Mouse (Mus musculus): ENCODE data around the gene Fgfr2. TPM values are rescaled to one million over a fixed set of nuclear protein-coding genes. Genes with fewer than 3 reads are reported as not detected.
"Not testable (repeated sequence)": the region's sequence is repeated elsewhere in the genome, so short reads cannot be mapped to it uniquely, and the experiment has no call there.

The Fgfr2 gene
- total RNA-seq, 4 experiments from 2014 or later: 1.1 to 1.9 (median 1.4) TPM

GRCm38 (mm10) chr7:130628601-130629000 is 2494.5 kb downstream of the Fgfr2 start:
- no peak for DNase-seq (ENCODE audit: low spot score)

- no peak for DNase-seq (ENCODE audit: low spot score)
Measured at GRCm38 (mm10) chr7:130625361-130625760, 2497.8 kb downstream of the Fgfr2 start.

- DNase-seq (ENCODE audit: low spot score): no peak
Measured at GRCm38 (mm10) chr7:130624299-130624698, 2498.9 kb downstream of the Fgfr2 start.

GRCm38 (mm10) chr7:130622359-130622758 is 2500.8 kb downstream of the Fgfr2 start:
- DNase-seq (ENCODE audit: low spot score): no peak

- DNase-seq (ENCODE audit: low spot score): no peak
Measured at GRCm38 (mm10) chr7:130621953-130622352, 2501.2 kb downstream of the Fgfr2 start.

DNA sequence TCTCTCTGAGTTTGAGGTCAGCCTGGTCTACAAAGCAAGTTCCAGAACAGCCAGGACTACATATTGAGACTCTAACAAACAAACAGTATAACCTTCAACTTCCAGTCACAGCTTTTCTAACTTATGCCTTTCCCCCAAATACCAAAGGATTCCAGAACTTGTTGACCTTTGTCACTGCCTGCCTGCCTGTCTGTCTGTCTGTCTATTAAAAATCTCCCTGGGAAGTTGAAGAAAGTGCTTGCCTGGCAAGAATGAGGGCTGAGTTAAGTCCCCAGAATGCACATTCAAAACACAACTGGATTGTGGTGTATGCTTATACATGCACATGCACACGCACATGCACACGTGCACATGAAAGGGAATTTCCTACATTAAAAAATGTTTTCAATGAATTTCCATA is 2502.1 kb downstream of the Fgfr2 start:
- DNase-seq (ENCODE audit: low spot score): no peak

- DNase-seq (ENCODE audit: low spot score): no peak
Measured at GRCm38 (mm10) chr7:130617591-130617990, 2505.6 kb downstream of the Fgfr2 start.

DNA sequence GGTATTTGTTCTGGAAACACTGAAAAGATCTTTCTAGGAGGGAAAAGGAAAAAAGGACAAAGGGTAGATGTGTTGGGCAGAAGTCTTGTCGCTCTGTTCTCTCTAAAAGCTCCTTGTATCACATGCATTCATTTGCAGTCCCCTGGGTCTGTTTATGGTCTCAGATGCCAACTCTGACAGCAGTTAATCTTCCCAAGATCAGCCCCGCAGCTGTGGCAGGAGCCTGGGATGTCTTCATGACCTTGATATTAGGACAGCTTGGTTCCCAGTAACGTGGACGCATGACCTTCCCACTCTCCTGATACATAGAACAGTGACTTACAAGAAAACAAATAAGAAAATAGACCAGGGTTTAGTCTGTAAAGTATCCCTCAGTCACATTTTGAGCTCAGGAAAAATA is 2509.2 kb downstream of the Fgfr2 start:
- no peak for DNase-seq (ENCODE audit: low spot score)

DNA sequence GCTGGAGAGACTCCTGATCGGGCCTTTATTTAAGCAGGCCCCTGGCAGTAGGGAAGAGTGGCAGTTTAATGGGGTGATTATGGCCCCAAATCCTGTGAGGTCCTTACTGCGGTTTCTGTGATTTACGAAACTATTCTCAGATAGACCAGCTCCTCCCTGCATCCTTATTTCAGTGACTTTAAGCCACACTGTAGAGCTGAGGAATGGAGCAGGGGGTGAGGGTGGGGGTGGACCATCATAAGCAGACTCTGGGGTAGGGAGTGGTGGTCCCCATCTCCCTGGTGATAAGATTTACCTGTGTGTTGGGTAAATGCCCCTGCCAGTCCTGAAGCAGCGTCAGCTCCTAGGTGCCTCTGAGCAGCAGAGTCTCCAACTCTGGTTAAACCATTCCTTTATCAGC is 2516.2 kb downstream of the Fgfr2 start:
- DNase-seq (ENCODE audit: low spot score): no peak

DNA sequence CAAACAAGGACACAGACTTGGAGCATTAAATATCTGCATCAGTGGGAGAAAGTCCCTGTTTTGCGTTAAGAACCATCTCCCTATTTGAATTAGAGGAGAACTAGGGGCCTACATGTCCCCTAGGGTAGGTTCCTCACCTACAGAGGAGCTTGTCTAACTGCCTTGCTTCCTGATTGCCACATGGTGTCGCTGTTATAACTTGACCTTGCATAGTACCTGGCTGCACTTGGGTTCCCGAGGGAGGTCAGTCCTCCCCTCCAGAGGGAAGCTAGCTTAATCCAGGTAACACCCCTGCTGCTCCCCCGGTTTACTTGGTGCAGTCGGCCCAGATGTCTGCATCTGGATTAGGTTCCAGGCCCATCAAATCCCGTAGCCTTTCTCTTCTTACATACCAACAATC is 2518.0 kb downstream of the Fgfr2 start:
- no peak for DNase-seq (ENCODE audit: low spot score)

- no peak for DNase-seq (ENCODE audit: low spot score)
Measured at GRCm38 (mm10) chr7:130604390-130604789, 2518.8 kb downstream of the Fgfr2 start.

- DNase-seq (ENCODE audit: low spot score): no peak
Measured at GRCm38 (mm10) chr7:130603556-130603955, 2519.6 kb downstream of the Fgfr2 start.

DNA sequence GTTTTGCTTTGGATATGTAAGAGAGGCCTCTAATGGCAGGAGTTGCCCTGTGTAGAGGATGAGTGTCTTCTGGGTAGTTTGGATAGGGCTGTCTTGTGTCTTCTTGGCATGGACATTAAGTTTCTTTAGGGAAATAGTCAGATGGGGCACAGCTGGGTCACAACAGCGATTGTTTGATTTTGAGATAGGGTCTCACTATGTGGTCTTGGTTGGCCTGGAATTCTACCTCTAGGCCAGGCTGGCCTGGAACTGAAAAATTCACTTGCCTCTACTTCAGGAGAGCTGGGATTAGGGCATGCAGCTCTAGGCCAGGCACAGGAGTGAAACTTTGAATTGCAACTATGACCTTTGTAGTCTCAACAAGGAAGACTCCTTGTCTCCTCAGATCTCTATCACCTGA is 2520.3 kb downstream of the Fgfr2 start:
- DNase-seq (ENCODE audit: low spot score): no peak

DNA sequence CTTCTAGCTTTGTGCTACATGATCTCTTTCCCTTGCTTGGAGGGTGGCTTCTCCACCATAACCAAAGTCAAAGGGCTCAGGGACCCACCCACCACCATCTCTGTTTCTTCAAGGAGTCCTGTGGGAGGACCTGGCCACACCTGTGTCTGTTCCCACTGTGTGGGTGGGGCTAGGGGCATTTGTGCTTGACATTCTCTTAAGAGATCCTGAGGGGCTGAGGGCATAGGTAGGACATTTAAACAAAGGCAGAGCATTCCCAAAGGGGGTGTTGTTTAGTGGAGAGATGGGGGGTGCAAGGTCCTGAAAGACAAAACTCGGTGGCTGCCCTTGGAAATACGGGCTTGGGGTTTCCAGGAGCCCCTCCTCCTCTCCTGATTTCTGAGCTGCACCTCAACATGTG is 2522.6 kb downstream of the Fgfr2 start:
- DNase-seq (ENCODE audit: low spot score): no peak

DNA sequence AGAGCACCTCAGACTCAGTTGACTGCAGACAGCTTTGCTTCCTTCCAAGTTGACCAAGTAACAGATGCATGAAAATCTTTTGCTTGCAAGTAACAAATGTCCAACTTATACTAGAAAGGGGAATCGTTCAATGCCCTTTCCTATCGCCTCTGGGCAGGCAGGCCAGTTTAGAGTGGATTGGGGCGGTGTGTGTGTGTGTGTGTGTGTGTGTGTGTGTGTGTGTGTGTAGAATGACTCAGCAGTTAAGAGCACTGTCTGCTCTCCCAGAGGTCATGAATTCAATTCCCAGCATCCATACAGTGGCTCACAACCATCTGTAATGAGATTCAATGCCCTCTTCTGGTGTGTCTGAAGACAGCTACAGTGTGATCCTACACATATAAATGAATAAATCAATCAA is 2523.1 kb downstream of the Fgfr2 start:
- DNase-seq (ENCODE audit: low spot score): no peak

DNA sequence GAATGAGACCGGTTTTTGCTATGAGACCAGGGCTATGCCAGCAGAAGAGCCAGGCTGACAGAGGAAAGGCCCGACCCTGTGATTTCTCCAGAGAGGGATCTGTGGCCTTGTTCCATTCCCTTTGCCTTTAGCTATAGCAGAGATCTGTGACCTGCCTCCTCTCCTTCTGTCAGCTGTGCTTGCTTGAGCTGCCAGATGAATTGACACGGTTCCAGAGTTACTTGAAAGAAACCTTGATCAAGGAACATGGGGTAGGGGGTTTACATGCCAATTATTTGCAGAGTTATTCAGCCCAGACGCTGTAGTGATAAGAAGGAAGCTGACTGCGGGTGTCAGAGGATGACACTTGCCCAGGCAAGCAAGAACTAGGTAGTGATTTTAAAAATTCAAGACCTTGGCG is 2525.6 kb downstream of the Fgfr2 start:
- no peak for DNase-seq (ENCODE audit: low spot score)

DNA sequence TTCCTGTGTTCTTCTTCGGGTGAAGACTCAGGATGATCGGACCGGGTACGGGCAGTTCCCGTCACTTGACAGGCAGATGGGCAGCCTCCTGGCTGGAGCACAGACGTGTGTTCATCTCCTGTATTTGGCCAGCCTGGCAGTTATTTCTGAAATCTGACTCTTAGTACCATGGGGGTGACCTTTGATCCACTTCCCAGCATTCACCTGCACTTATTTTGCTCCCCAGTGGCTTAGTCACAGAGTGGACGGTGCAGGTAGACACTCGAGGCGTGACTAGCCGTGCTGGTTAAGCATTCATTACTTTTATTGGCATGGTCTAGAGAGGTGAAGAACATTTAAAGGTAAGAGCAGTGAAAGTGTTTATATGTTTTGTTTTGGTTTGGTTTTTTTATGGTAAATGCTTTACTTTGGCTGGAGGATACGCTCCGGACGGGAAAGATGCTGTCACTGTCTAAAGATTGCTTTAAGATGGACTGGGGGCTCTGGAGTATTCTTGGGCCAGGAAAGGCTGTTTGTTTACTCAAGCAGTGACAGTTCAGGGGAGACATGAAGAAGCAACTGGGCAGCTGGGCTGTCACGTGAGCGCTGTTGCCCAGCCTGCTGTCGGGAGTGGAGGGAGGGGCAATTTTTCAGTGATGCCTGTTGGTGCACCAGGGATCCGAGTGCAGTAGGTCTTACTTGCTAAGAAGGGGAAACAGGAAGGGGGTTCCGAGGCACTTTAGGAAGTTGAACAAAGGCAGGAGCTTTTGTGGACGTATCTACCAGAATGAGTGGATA is 2526.9 kb downstream of the Fgfr2 start:
- not testable (repeated sequence) for DNase-seq (ENCODE audit: low spot score)

DNA sequence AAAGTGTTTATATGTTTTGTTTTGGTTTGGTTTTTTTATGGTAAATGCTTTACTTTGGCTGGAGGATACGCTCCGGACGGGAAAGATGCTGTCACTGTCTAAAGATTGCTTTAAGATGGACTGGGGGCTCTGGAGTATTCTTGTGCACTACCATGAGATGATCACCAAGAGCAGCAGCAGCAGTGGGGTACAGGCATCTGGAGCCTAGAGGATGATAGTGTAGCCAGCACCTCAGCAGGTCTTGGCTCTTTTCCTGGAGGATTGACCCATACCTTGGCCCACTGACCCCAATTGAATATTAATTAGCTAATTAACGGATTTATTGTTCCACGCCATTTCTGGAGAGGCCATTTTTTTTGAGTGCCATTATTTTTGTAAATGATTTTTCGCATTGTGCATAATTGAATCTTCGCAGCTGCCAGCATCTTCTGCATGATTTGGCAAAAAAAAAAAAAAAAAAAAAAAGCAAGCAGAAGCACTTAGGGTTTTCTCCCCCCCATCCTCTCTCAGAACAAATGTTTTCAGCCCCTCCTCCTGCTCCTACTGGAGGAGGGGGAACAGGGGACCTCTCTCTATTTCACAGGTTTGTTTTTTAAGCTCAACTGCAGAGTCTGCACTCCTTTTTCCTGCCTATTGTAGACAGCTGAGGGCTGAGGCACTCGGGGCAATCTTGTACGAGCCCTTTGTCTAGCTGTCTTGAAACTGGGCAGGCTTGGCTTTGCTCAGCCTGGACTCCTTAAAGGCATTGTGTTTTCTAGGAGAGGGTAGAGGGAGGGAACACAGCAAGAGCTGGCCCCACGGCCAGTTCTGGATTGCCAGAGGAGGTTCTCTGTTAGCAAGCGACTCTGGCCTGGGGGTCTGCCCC is 2529.5 kb downstream of the Fgfr2 start:
- not testable (repeated sequence) for DNase-seq (ENCODE audit: low spot score)

DNA sequence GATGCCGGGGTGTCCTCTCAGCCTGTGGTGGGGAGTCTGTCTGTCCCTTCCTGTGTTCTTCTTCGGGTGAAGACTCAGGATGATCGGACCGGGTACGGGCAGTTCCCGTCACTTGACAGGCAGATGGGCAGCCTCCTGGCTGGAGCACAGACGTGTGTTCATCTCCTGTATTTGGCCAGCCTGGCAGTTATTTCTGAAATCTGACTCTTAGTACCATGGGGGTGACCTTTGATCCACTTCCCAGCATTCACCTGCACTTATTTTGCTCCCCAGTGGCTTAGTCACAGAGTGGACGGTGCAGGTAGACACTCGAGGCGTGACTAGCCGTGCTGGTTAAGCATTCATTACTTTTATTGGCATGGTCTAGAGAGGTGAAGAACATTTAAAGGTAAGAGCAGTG is 2530.2 kb downstream of the Fgfr2 start:
- DNase-seq (ENCODE audit: low spot score): not testable (repeated sequence)

DNA sequence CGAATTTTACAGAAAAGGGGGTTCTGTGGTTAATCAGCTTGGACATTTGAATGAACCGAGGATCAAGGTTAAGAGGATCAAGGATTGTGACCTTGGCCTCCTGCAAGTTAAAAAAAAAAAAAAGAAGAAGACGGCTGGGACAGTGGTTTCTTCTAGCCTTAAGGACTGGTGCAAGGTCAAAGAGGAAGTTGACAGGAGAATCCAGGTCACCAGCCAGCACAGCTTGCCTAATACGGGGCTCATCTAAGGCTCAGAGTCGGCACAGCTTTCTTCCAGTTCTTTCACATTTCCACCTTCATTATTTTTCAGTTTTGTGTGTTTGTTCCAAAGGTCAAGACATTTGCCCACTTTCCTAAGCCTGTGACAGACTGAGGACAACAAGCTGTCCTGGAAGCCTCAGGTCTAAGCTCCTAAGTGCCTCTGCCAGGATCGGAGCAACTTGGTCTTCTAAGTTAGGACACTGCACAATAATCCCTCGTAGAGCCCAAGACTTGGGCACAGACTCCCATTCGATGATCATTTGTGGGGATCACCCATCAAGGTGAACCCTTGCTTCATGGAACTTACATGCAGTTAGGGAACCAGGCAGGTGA is 2532.2 kb downstream of the Fgfr2 start:
- no peak for DNase-seq (ENCODE audit: low spot score)

GRCm38 (mm10) chr7:130590081-130590828 is 2532.9 kb downstream of the Fgfr2 start:
- DNase-seq (ENCODE audit: low spot score): no peak
